Mouse (Mus musculus) layer of hippocampus, adult 9-10 months (tissue): ENCODE measurements at regions not wholly inside any gene's neighbourhood (a gene's known extent, or its start where the extent isn't known, plus 50 kb on each side); places are given as distances from the start of the nearest gene placed in this dataset.

Source experiments
- DNase-seq: peaks from one replicate; pipeline ENCODE4 v3.0.0; 2022; ENCODE audit warnings: low spot score

DNA sequence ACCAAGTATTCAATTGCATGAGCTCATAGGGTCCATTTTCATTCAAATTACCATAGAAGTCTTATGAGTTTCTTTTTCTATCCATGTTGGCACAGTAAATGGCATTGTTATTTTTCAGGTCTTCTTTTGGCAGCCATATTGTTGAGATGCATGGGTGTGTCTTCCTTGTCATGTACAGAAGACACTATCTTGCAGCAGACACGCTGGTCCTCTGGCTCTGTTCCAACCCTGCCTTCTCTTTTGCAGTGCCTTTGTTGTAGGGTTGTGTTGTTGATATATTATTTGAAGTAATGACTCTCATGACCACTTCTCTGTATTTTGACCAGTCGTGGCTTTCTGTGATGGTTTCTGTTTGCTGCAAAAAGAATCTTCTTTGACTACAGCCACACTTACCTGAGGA is 274.4 kb upstream of the Camk1g start:
- DNase-seq, result no peak

DNA sequence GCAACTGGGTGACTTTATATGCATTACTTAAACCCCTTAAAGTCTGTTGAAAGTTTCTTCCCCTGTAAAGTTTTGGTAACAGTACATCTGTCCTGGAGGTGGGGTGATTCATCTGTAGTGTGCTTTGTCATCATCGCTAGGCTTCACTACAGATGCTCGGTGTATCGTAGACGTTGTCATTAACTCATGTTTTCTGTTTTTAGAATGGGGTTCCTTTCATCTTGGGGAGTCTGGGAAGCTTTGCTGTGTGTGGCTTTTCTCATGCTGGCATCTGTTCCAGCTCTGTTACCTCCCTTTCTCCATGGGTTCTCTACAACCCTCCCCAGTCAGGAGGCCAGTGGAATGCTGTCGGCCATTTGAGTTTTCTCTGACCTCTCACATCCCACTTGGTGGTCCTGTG is 266.4 kb upstream of the Camk1g start:
- DNase-seq, result no peak

DNA sequence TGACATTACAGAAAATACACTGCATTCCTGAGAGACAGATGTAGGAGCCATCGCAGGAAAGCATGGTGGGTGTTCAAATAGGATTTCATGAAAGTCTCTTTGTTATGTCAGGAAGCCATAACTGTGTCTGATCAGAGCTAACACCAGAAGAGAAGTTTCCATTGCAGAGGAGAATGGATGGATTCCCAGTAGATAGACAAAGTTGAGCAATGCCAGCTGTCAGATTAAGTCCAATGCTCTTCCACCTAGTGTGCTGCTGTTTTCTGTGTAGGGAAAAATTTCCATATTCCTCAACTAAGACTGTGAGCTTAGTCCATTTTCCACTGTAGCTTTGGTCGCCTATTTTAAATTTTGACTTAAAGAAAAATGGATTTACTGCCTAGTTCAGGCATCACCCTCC is 262.0 kb upstream of the Camk1g start:
- no peak for DNase-seq

DNA sequence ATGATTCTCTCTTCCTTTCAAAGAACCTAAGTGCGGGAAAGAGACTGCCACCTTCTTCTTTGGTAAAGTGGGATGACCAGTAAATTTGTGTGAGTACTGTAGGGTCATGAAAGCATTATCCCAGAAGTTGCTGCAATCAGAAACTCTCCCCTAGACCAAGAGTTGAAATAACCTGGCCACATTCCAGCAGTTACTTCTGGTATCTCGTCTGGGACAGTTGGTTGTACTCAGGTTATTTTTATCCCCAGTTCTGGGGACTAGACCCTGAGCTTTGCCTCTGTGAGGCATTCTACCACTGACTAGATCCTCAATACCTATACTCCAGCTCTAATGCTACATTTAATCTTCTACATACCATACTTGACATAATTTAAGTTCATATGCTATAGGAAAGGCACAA is 259.8 kb upstream of the Camk1g start:
- DNase-seq, result no peak

DNA sequence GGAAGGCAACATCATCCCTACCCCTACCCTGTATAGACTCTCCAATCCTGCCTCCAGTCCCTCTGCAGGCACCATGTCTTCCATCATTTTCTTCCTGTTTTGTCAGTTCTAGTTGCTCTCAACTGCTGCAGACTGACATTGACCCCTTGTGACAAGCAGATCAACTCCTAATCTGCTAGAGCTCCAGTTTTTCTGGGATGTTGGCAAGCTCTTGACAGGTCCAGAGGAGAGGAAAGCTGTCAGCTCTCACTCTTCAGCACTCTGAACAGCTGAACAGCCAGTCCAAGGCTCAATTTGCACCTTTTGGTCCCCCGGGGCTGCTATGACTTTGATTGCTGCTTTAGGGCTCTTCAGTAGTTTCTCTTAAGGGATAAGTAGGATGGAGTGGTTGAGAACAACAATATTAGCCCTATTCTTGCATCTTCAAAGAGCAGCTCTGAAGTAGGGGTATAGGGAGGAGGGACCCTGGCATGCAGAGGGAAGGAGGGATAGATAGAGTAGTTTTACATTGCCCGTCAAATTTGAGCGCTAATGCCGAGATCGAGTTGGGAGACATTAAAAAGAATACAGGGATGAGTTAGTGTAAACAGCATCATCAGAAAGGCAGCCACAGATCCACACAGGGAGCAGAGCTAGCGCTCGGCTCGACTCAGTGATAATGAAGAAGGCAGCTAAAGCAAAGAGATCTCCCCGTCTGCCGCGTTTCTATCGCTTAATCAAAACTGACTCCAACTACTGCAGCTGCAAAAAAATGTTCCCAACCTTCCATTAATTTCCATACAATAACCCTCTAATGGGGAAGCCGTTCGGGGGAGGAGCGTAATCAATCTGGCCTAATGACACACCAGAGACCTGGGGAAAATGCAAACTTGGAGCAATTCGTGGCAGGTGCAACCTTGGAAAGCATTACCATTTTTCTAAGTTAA is 257.1 kb upstream of the Camk1g start:
- no peak for DNase-seq

DNA sequence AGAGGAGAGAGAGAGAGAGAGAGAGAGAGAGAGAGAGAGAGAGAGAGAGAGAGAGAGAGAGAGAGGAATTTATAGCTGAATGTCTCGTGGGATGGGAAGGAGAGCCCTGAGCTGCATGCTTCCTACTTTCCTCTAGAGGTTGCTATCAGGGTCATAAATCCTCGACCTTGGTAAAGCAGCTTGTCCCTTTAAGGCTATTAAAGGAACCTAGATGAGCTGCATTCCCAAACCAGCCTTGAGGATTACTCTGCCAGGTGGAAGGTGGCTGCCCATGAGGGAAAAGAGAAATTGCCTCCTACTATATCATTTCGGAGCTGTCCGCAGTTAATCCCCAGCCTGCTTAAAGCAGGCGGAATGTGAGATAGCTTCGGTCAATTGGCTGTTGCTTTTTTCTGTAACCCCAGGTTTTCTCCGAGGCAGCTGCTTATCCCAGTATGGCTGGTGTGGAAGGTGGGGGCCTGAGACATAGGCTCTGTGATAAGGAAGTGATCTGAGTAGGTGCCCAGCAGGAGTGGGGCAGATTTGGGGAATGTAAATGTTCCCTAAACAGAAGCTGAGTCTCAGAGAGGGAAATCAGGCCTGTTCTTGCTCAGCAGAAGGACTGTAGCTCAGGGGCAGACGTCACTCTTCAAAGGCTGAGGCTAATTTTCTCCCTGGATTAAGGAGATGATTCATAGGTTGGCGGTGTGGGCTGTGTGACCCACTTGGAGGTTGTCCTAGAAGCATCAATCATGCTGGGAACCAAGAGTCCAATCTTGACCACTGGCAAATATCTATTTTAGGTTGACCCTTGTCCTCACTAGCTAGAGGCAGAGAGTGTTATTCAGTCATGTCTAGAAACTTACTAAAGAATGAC is 255.2 kb upstream of the Camk1g start:
- no peak for DNase-seq

DNA sequence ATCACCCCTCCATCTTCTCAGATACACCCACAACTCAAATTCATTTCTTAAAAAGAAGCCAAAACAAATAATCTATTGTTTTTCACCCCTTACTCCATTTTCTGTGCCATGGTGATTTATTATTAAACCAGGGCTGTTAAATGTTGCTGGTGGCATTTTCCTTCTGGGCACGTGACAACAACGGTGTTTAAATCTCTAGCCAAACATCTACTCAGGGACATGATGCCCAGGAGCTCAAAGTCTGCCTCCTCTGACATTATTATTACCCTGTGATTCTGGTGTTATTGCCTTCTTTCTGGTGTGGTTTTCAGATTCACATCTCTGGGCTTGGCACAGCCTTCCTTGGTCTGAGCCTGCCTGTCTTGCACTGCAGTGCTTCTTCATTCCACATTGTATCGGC is 253.5 kb upstream of the Camk1g start:
- DNase-seq, result no peak

DNA sequence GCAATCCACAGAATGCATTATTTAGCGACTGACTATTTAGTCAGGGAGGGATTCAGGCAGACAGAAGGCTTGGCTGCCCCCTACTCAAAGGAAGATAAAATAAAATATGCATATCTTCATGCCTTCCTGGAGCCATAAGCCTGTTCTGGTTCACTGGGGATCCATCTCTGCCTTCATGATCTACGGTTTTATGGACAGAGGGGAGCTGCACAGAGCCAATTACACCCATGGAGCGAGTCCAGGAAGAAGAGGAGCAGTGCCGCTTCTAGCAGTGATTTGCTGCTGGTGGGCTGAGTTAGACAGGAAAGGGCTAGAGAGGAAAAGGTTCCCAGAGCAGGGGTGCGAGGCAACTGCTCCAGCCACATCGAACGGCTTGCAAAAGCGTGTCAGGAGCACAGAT is 248.2 kb upstream of the Camk1g start:
- no peak for DNase-seq

DNA sequence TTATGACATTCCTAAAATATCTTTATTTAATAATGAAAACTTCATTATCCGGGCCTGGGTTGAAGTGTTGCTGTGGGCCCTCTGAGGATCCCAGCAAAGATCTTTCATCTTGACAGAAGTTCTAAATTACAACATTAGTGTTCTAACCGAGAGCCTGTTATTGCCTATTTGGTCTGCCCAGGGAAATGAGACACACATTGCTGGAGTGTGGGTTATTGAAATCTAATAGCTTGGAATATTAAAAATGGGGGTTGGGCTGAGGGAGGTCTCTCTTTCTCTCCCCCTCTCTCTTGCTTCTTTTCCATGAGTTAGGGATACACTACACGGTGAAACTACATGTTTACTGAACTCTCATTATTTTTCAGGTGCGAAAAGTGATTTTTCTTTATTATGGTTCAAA is 240.4 kb upstream of the Camk1g start:
- DNase-seq, result no peak

DNA sequence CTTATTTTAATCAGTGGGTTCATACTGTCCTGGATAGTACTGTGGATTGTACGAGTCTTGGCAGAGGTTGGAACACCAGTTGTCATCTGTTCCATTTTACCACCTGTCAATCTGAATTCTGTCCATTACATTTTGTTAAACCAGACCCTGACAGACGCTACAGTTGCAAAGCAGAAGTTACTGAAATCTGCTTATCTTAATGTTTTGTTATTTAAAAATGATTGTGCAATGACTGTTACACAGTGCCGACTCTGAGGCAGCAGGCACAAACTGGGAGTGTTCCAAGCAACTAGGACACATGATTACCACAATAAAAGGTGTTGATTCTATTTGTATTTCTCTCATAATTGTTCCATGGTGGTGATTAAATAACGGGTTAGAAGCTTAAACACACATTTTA is 229.8 kb upstream of the Camk1g start:
- peak; percentile 82 for DNase-seq

DNA sequence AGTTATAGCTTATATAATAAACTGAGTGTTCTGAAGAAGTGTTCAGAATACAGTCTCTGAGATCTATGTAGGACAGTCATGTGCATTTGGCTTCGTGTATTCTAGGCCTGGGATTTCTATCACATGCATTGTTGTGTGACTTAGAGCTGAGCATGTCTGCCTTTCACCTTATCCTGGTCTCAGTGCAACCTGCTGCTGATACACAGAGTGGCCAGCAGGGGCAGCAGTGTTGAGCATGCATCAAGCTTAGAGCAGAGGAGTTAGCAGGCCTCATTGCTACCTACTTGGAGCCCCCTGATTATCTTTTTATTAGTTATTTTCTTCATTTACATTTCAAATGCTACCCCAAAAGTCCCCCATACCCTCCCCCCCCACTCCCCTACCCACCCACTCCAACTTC is 229.1 kb upstream of the Camk1g start:
- DNase-seq, result no peak

DNA sequence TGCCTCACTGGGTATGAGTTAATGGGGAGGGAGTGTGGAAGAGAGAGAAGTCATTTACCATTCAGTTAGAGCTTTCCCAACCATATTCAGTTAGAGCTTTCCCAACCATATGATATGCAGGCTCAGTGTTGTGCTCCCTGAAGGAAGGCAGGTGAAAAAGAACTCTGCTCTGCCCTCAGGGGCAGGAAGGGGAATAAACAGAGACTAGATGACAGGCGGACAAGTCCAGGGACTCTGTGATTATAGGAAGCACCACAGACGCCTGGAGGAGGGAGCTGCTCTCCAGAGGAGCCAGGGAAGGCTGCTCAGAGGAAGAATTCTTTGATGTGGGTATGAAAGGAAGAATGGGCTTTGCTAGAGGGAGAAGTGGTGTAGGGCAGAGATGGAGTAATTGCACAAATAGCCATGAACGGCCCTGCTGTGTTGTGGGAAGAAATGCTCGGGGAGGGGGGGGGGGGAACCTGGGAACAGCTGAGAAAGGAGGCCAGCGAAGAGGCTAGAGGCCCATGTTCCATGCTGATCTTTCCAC is 220.3 kb upstream of the Camk1g start:
- DNase-seq, result no peak

DNA sequence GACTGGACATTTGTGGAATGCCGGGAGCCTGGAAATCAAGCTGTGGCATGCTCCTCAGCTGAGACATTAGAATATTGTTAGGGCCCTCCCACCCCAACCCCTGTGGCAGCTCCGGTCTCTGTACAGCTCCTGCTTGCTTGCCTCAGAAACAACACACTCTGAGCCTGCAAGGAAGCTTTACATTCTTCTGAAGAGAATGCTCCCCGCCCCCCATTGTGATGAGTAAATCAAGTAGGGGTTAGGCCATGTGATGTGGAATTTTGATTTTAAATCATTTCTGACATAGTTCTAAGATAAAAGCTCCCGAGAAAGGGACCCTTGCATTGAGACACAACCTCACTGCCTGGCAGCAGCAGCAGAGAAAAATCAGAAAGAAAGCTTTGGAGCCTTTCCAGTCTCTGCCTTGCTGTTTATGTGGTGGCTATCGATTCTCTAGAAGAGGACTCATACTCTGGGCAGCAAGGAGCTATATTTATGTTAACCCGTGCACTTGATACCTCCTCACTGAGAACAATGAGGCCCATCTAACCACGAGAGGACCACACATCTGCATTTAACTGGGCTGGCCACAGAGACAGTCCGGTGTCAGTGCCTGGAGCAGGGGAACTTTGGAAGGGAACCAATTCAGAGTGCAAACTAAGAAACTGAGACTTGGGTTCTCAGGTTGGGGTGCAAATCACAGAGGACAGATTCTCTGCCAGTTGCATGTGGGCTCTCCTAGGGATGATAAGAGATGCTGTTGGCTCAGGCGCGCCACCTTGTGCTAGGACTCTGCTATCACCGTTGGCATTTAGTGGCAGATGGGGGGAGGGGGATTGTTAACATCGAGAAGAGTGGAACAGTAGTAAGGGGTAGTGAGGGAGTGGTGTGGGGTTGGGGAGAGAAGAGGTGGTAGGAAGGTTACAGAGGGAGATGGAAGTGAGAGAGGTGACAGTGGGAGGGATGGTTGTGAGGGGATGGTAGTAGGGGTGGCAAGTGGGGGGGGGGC is 218.7 kb upstream of the Camk1g start:
- DNase-seq, result no peak

DNA sequence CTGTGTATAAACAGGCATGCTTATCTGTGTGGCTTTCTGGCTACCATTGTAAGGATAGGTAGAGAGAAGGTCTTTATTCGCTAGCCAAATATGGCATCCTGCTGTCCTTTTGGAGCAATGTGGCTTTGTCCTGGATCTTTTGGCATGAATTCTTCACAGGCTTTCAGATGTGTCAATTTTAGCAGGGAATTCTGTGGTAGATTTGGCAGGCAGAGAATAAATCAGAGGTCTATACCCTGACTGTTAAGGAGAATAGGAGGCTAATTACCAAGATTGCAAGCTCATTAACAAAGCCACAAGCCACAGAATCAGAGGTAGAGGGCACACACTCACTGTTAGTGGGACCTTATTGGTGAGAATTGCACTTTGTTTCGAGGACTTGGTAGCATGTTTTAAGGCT is 217.2 kb upstream of the Camk1g start:
- no peak for DNase-seq

DNA sequence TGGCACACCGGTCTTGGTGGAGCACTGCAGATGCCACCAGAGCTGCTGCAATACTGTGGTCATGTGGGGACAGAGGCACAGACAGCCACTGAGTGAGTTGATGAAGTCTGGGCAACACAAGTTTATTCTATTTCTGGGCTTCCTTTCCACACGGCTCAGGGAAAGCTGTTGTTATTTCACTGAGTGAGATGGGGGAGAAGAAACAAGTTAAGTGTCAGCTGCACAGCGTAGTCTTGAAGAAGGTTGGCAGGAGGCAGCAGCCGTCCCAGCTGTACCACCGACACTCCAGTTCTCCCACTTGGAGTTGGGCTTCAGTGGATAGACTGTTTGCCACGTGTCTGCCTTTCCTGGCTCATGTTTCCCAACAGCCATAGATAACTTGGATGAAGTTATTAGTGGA is 216.8 kb upstream of the Camk1g start:
- no peak for DNase-seq

DNA sequence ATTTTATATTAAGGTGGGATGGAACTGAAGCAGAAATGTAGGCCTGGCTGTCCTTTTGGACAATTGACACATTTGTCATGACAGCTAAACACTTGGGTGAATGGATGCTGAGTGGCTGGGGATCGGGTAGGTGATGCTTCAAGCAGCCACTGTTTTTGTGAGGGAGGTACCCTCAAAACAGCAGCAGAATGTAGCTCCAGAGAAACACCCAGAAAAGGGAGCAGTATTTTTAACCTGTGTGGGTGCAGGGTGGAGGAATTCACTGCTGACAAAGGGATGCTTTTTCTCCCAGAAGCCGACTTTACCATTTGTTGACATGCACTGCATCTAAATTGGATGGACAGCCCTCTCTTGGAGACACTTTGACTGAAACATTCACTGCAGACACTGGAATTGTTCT is 213.7 kb upstream of the Camk1g start:
- no peak for DNase-seq

DNA sequence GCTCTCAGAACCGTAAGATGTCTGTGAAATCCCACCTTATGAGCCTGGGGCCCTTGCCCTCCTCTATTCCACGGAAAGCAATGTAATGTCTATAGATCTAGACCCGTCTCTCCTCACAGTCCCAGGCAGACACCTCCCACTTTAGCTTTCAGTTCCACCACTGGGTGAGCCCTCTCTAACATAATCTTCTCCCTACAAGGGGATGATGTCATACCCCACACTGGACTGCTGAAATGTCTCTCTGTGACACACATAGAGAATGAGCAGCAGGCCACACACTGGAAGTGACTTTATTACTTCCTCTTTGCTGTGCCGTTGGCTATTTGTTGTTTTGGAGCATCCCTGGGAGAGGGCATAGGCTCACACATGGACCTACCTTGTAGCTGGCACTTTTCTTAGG is 210.3 kb upstream of the Camk1g start:
- no peak for DNase-seq

DNA sequence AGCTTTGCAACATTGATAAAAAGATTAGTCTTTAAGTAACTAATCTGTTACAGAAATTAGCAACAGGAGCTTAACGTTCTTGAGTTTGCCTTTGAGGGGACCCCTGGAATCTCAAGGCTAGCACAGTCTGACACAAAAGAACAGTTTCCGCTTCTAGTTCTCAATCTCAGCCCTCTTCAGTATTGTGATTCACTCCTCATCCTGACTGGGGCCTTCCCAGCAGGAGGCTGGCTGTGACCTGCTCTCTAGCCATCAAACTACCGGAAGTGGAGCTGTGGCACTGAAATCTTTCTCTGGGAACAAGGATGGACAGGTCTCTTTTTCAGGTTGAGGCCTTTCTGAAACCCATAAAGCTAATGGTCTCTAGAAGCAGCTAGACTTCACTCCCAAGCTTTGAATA is 209.6 kb upstream of the Camk1g start:
- DNase-seq, result no peak

DNA sequence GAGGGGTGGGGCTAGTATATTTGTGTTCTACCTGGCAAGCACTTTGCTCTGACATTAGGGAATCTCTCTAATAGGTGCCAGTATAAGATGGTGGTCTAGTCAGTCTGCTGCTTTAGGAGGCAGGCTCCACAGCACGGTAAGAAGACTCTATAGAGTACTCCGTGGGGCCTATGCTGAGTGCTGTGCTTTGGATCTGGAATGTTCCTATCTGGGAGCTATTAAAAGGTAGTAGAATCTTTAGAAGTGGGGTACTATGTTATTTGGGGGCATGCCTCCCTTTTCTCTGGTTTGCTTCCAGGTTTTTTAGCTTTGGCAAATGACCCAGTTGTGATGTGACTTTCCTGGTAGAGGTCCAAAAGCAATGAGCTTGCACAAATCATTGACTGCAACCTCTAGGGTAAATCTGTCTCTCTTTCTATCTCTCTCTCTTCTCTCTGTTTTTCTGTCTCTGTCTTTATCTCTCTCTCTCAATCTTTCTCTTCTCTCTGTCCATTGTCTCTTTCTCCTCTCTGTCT is 208.6 kb upstream of the Camk1g start:
- no peak for DNase-seq

DNA sequence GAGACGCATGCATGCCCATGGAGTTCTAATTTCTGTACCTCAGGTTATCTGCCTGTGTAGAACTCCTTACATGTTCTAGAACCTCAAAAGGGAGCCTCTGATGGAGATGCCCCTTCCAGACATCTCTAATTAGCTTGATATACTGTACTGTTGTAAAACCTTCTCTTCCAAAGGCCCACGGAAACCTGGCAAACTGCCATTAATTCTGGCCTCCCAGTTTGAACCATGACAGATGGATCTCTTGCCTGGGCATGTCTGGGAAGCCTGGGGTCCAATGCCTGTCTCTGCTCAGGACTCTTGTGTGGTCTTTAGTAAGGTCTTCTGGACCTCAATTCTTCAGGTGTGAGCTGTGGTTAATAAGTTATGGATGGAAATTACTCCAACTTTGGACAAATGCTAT is 207.7 kb upstream of the Camk1g start:
- no peak for DNase-seq

DNA sequence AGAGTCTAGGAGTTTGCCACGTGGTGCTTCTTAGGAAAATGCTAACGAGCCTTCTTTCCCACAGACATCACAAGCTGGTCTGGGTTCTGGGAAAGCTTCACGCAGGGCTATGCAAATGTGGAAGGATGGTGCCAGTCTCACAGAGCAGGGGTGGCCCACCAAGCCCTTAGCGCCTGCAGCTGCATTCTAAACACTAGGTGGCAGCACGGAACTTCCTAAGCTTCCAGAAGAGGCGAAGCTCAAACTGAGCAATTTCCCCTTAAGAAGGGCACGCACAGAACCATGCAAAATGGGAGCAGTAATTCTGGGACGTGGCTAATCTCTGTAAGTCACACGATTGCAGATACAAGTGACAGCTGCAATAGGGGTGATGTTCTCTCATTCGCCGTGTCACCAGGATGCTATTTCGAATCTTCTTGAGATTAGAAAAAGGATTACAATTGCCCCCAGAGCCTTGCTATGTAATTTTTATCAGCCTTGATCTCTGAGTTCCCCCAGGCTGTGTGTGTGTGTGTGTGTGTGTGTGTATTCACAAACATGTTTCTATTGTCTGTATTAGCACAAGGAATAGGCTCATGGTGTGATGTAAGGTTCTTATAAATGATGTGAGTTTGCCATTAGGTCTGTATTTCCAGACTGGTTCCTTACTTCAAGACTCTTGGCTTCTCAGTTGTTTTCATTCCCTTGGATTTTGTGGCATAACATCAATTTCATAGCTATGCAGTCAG is 206.1 kb upstream of the Camk1g start:
- DNase-seq, result peak; percentile 84
